Mouse (Mus musculus) heart, postnatal 36 days (tissue): ENCODE results near the gene Cer1. TPM values are rescaled to one million over a fixed set of nuclear protein-coding genes. Genes with fewer than 3 reads are reported as not detected.
A peak's percentile ranks its signal among the peaks of the same experiment; 100 is the strongest.

Experiments
- DNase-seq, 2 experiments: peaks; one replicate each; pipeline ENCODE4 v3.0.0; 2021 to 2022
- intact Hi-C: fragments of 180-260 bp; cut with DNase I; formaldehyde crosslinking; loops from one replicate; pipeline ENCODE4 v1.15.1; 2025
- total RNA-seq, 2 experiments: library from RNA; stranded (reverse); gene quantifications; 2 replicates each; pipeline ENCODE4 v1.2.3; 2021

Gene Cer1
- total RNA-seq: not detected

GRCm38 (mm10) chr4:82884636-82885534 lies at the start of gene Cer1:
Cer1 (minus strand) TSS chr4:82885148.
- intact Hi-C loops: no loop called here
- DNase-seq: no peak

DNA sequence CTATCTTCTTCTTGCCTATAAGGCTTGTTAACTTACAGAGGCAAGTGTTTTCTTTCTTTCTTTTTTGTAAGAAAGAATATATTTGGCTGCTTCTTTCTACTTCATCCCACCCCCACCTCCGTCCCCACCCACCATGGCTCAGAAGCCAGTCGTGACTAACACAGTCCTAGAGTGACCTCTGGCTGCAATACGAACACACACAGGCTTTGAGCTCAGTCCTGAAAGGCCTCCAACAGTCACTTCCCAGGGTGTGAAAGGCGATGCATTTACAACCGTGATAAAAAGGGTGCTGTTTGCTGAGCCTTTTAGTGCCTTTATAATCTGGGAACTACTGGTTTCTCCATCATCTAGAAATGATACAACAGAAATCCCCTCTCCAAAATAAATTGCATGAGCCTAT lies 49.4 kb upstream of the Cer1 start:
- peak; percentile 15 to 31 for DNase-seq
- intact Hi-C loops: loop anchor here (2.0 to 5.0 kb wide), 2 partner anchors 248 to 1757 kb away; no protein-coding TSS in a partner anchor

DNA sequence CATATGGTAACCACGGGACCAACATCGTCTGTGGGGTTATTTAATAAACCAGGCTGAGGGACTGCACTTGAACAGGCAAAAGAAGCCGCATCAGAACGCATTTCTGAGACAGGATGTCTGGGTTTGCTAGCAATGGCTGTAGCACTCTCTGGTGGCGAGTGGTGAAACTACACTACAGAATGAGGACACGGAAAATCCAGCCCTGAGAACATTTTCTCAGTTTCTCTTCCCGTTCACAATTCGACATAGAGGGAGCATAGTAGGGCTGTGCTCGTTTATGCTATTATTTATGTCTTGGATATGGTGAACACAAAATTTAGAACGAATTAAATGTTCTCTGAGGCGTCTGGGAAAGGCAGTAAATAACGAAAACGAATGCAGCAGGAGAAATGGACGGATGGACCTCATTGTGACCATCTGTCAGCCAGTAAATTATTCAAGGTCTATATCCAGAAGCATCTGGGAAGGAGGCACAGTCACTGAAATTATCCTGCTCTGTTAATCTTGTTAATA lies 48.8 kb upstream of the Cer1 start:
- DNase-seq: peak; percentile 65 to 76
- intact Hi-C loops: loop anchor here (1.0 to 5.0 kb wide), 4 partner anchors 129 to 1756 kb away; no protein-coding TSS in a partner anchor

GRCm38 (mm10) chr4:82930079-82930478 lies 45.1 kb upstream of the Cer1 start:
- intact Hi-C loops: loop anchor here (5.0 kb wide), 1 partner anchor 1753 kb away; no protein-coding TSS in a partner anchor
- DNase-seq: no peak

DNA sequence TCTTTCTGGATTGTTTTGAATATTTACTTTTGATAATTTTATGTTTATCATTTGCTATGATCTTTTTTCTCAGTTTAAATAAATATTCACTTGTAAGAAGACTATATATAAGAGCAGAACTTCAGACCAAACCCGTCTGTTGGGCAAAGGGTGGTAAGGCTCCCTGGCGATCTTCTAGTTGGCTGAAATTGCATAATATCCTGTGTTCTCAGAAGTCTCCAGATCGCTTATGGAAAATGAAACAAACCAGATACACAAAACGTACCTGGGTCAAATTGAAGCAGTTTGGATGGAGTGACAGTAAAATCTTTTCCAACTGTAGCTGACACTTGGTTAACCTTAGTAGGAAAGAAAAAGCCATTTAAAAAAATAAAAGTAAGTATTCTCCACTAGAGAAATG lies 37.0 kb upstream of the Cer1 start:
- intact Hi-C loops: no loop called here
- DNase-seq: no peak

DNA sequence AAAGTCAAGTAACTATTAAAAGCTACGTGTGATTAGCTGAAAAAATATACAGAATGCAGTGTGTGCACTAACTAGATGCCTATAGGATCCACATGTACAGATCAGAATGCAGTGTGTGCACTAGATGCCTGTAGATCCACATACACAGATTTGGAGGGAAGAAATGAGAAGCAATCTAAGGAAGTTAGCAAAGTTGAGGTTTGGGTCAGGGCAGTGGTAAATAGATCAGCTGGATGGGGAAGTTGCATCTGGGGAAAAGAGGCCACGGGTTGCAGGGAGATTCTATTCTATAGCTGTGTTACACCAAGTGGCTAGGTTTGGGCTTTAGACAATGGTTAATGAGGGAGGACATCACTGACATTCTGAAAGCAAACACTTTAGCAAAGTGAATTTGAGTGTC lies 33.7 kb upstream of the Cer1 start:
- no peak for DNase-seq
- intact Hi-C loops: no loop called here

GRCm38 (mm10) chr4:82916678-82917050 lies 31.7 kb upstream of the Cer1 start:
- intact Hi-C loops: no loop called here
- DNase-seq: no peak

DNA sequence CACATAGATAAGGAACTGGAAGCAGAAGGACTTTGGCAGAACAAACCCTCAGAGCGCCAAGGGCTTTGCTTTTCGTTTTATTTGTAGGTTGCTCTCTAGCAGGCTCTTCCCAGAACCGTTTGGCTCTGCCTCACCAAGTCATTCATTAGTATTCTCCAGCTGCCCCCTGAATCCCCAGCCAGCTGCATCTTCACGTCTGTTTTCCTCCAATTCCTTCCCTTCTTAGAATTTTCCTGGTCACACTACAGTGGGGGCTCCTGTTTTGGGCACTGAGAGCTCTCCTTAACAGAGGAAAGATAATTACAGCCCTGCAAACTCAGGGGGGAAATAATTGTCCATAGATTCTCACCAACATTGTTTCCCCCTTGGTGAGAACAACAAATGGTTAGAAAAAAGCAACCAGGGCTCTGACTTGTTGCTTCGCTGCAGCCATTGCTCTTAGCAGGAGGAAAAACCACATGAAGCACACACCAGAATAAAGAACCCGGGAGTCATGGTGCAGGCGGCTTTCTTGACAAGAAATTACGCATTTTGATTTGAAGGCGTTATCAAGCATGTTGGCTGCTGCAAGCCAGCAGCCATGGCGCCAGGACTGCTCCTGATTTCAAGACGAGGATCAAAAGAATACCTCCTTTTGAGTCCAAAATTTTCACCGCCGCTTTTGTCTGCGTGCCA lies 31.2 kb upstream of the Cer1 start:
- peak in 1 of 2 experiments; percentile 17 for DNase-seq
- intact Hi-C loops: no loop called here

- intact Hi-C loops: no loop called here
- peak in 1 of 2 experiments; percentile 7 for DNase-seq
These were observed 30.6 kb upstream of the Cer1 start for GRCm38 (mm10) chr4:82915576-82915975.

- intact Hi-C loops: no loop called here
These were observed 29.7 kb upstream of the Cer1 start for GRCm38 (mm10) chr4:82914601-82915143.

DNA sequence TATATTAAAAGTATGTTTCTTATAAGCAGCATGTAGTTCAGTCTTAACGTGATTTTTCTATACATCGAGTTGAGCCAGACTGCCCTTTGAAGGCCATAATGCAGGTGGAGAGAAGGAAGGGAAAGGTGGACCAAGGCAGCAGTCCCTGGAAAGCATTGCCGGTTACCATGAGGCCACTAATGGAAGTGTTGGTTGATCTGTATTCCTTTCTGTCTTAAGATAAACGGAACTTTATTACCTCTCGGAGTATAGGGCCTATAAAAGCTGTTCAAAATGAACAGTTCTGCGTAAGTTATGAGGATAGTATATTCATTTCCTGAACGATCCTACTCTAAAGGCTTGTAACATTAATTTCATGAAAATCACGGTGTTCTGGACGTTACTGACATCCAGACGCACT lies 10.3 kb upstream of the Cer1 start:
- no peak for DNase-seq
- intact Hi-C loops: no loop called here

More at GRCm38 (mm10) chr4:82914601-82915143, 29.7 kb upstream of the Cer1 start:
- DNase-seq: no peak

DNA sequence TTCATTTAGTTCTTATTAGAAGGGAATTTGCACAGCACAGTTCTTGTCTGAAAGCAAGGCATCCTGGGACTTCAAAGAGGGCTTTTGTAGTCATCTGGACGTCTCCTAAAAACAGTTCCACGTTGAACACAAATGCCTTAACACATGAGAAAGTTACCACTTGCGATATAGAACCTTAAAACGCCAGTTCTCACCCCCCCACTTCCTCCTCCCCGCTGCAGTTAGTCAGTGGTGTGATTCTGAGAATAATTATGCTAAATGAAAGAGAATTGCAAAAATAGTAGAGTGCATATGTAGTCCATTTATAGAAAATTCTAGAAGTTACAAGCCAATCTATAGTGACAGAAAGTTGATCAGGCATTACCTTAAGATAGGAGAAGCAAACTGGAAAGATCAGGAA lies 7.3 kb upstream of the Cer1 start:
- intact Hi-C loops: no loop called here
- no peak for DNase-seq

- DNase-seq: no peak
- intact Hi-C loops: no loop called here
These were observed 6.6 kb upstream of the Cer1 start for GRCm38 (mm10) chr4:82891566-82891965.

DNA sequence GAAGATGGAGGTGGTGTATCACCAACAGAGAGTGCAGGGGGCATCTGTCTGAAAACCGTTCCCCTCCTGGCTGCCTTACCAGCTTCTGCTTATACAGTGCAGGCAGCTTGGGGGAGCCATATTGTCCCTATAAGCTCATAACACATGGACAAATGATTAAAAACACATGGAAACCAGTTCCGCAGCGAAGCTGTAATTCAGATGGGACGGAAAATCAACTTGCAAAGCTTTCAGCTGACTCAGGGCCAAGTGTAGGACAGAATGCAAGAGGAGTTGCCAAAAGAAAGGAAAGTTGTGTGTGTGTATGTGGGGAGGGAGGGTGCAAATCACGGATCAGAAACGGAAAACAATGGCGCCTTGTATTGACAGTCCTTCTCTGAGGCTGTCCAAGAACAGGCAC lies 6.1 kb upstream of the Cer1 start:
- no peak for DNase-seq
- intact Hi-C loops: no loop called here

DNA sequence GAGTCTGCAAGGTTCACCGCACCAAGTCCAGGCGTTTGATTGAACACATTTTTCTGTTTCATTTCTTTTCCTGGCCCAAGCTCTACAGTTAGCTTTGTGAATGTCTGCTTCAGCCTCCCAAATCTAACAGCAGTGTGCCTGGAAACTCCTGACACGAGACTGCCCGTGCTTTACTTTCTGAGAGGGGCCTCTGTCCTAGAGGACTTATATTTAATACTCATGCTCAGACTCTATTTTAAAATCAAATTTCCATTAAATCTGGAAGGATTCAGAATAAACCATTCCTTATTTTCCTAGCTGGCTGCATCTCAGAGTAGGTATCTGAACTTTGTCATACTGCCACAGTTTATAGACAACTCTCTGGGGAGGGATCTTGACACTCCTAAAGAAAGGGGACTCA lies 5.6 kb upstream of the Cer1 start:
- intact Hi-C loops: no loop called here

GRCm38 (mm10) chr4:82886148-82886547 lies 1.2 kb upstream of the Cer1 start:
- DNase-seq: no peak

More for the DNA sequence above, 5.6 kb upstream of the Cer1 start:
- DNase-seq: no peak

GRCm38 (mm10) chr4:82885535-82885913 lies 576 bp upstream of the Cer1 start:
- no peak for DNase-seq
- intact Hi-C loops: no loop called here

More at GRCm38 (mm10) chr4:82886148-82886547, 1.2 kb upstream of the Cer1 start:
- intact Hi-C loops: no loop called here

DNA sequence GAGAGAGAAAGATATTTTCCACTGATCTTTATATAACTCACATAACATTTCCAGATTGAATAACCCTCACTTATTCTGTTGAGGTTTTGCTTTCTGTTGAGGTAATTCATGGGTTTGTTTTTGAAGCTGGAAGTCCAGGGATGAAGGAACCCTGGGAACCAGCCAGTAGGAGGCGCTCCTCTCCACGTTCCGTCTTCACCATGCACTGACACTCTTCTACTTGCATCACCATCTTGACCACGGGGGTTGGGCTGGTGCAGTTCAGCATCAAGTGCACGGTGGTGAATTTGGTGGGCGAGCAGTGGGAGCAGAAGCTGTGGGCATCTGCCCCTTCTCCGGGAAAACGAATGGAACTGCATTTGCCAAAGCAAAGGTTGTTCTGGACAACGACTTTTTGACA lies 2.4 kb downstream of the Cer1 start:
- no peak for DNase-seq
- intact Hi-C loops: no loop called here

- intact Hi-C loops: no loop called here
- no peak for DNase-seq
These were observed 3.6 kb downstream of the Cer1 start for GRCm38 (mm10) chr4:82881366-82881765.

- no peak for DNase-seq
- intact Hi-C loops: no loop called here
These were observed 4.7 kb downstream of the Cer1 start for GRCm38 (mm10) chr4:82880243-82880642.

DNA sequence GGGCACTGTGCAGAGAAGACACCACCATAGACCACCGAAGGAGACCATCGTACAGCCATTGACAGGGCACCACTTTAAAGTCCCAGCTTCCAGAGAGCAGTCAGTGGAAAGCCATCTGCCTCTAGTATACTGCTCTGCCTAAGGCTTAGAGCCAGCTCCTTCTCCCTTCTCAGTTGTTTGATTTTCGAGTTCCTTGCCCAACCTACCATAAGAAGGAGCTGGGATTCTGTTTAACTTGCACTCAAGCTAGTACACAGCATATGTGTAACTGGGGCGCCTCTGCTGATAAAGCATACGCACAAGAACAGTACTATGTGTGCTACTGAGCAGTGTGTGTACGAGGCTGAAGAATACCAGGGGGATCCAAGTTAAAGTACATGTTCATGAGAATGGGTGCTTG lies 5.8 kb downstream of the Cer1 start:
- intact Hi-C loops: no loop called here
- DNase-seq: no peak
